Mouse (Mus musculus) MEL (cell line): ENCODE measurements around the gene Med11. TPM values are rescaled to one million over a fixed set of nuclear protein-coding genes. Genes with fewer than 3 reads are reported as not detected.
A peak's percentile ranks its signal among the peaks of the same experiment; 100 is the strongest.

Source experiments
- DNase-seq: peaks from one replicate; pipeline ENCODE4 v3.0.0; 2011; ENCODE audit warnings: low read depth, low spot score
- H3K27ac ChIP-seq: 2 replicates; pipeline ENCODE4 v1.5.1; 2012; ENCODE audit warnings: low read depth, mild to moderate bottlenecking, control low read depth, low read length, moderate library complexity; ENCODE audit not compliant: control insufficient read depth
- H3K27me3 ChIP-seq, 2 experiments: fragments of 150-350 bp in 1 of 2; sonication (generic) in 1 of 2; 2 replicates each; pipeline ENCODE4 v1.6.1; 2012; ENCODE audit warnings: low read length in 2 of 2, mild to moderate bottlenecking in 2 of 2, improper control_type of control experiment in 1 of 2, moderate library complexity in 1 of 2; ENCODE audit not compliant: insufficient read depth in 2 of 2, control insufficient read depth in 1 of 2
- H3K36me3 ChIP-seq, 2 experiments: 2 replicates each; pipeline ENCODE4 v1.6.1; 2012 to 2014; ENCODE audit warnings: low read length in 2 of 2, improper control_type of control experiment in 1 of 2, inconsistent platforms in 1 of 2, mild to moderate bottlenecking in 1 of 2; ENCODE audit not compliant: insufficient read depth in 2 of 2, control insufficient read depth in 1 of 2
- H3K4me1 ChIP-seq, 2 experiments: fragments of 150-350 bp in 1 of 2; sonication (generic) in 1 of 2; 2 replicates each; pipeline ENCODE4 v1.6.1; 2012; ENCODE audit warnings: low read length in 2 of 2, improper control_type of control experiment in 1 of 2, mild to moderate bottlenecking in 1 of 2; ENCODE audit not compliant: insufficient read depth in 2 of 2, control insufficient read depth in 1 of 2
- H3K4me3 ChIP-seq, 2 experiments: fragments of 150-350 bp in 1 of 2; sonication (generic) in 1 of 2; 2 replicates each; pipeline ENCODE4 v1.5.1; 2012; ENCODE audit warnings: low read depth in 2 of 2, low read length in 2 of 2, mild to moderate bottlenecking in 2 of 2, moderate library complexity in 2 of 2, control low read depth in 1 of 2, improper control_type of control experiment in 1 of 2; ENCODE audit not compliant: control insufficient read depth in 1 of 2, insufficient read depth in 1 of 2
- H3K79me2 ChIP-seq: 2 replicates; pipeline ENCODE4 v1.6.1; 2012; ENCODE audit warnings: mild to moderate bottlenecking, low read length, moderate library complexity; ENCODE audit not compliant: control insufficient read depth, poor library complexity, insufficient read depth
- H3K9ac ChIP-seq: 2 replicates; pipeline ENCODE4 v1.6.1; 2012; ENCODE audit warnings: low read depth, mild to moderate bottlenecking, control low read depth, low read length, moderate library complexity; ENCODE audit not compliant: control insufficient read depth, poor library complexity, severe bottlenecking
- H3K9me3 ChIP-seq: fragments of 150-350 bp; sonication (generic); replicated peaks from 2 replicates; pipeline ENCODE4 v1.6.1; 2012; ENCODE audit warnings: mild to moderate bottlenecking, low read length, improper control_type of control experiment, moderate library complexity; ENCODE audit not compliant: insufficient read depth
- BHLHE40 ChIP-seq: IDR thresholded peaks from 2 replicates; pipeline ENCODE4 v1.6.1; 2012; ENCODE audit warnings: low read depth, mild to moderate bottlenecking, inconsistent platforms, low read length, improper control_type of control experiment, borderline replicate concordance
- ELF1 ChIP-seq: IDR thresholded peaks from 2 replicates; pipeline ENCODE4 v1.6.1; 2014; ENCODE audit warnings: low read depth, mild to moderate bottlenecking, inconsistent platforms, low read length, improper control_type of control experiment, moderate library complexity
- EP300 ChIP-seq, 2 experiments: IDR thresholded peaks; 2 replicates each; pipeline ENCODE4 v1.6.1; 2011; ENCODE audit warnings: improper control_type of control experiment in 2 of 2, low read length in 2 of 2, low read depth in 1 of 2, mild to moderate bottlenecking in 1 of 2
- ETS1 ChIP-seq: IDR thresholded peaks from 2 replicates; pipeline ENCODE4 v1.6.1; 2012; ENCODE audit warnings: low read depth, mild to moderate bottlenecking, inconsistent platforms, low read length, improper control_type of control experiment, moderate library complexity
- GATA1 ChIP-seq: IDR thresholded peaks from 2 replicates; pipeline ENCODE4 v1.6.1; 2011; ENCODE audit warnings: low read depth, low read length, improper control_type of control experiment
- KAT2A ChIP-seq: conservative IDR thresholded peaks from 2 replicates; pipeline ENCODE4 v1.6.1; 2012; ENCODE audit warnings: low read depth, low read length, improper control_type of control experiment, inconsistent platforms
- MAFK ChIP-seq: IDR thresholded peaks from 2 replicates; pipeline ENCODE4 v1.6.1; 2011; ENCODE audit warnings: low read depth, mild to moderate bottlenecking, low read length, improper control_type of control experiment, borderline replicate concordance
- MAZ ChIP-seq: IDR thresholded peaks from 2 replicates; pipeline ENCODE4 v1.6.1; 2012; ENCODE audit warnings: low read depth, mild to moderate bottlenecking, inconsistent platforms, low read length, improper control_type of control experiment
- MXI1 ChIP-seq: IDR thresholded peaks from 2 replicates; pipeline ENCODE4 v1.6.1; 2011; ENCODE audit warnings: mild to moderate bottlenecking, low read depth, low read length, improper control_type of control experiment
- MYB ChIP-seq: IDR thresholded peaks from 2 replicates; pipeline ENCODE4 v1.6.1; 2011; ENCODE audit warnings: mild to moderate bottlenecking, low read depth, low read length, improper control_type of control experiment
- MYC ChIP-seq: IDR thresholded peaks from 2 replicates; pipeline ENCODE4 v1.6.1; 2011; ENCODE audit warnings: low read depth, mild to moderate bottlenecking, low read length, improper control_type of control experiment, moderate library complexity
- NELFE ChIP-seq: IDR thresholded peaks from 2 replicates; pipeline ENCODE4 v1.6.1; 2011; ENCODE audit warnings: low read depth, low read length, improper control_type of control experiment
- RCOR1 ChIP-seq: IDR thresholded peaks from 2 replicates; pipeline ENCODE4 v1.6.1; 2012; ENCODE audit warnings: low read depth, mild to moderate bottlenecking, inconsistent platforms, low read length, improper control_type of control experiment
- SIN3A ChIP-seq: IDR thresholded peaks from 2 replicates; pipeline ENCODE4 v1.6.1; 2012; ENCODE audit warnings: low read length, improper control_type of control experiment, inconsistent platforms
- TBP ChIP-seq: IDR thresholded peaks from 2 replicates; pipeline ENCODE4 v1.8.0; 2011; ENCODE audit warnings: low read depth, low read length, improper control_type of control experiment
- TCF12 ChIP-seq: IDR thresholded peaks from 2 replicates; pipeline ENCODE4 v1.6.1; 2014; ENCODE audit warnings: low read depth, mild to moderate bottlenecking, inconsistent platforms, low read length, improper control_type of control experiment, moderate library complexity
- USF1 ChIP-seq: IDR thresholded peaks from 2 replicates; pipeline ENCODE4 v1.6.1; 2014; ENCODE audit warnings: low read depth, mild to moderate bottlenecking, inconsistent platforms, low read length, improper control_type of control experiment, moderate library complexity
- ZMIZ1 ChIP-seq: IDR thresholded peaks from 2 replicates; pipeline ENCODE4 v1.6.1; 2012; ENCODE audit warnings: low read depth, mild to moderate bottlenecking, inconsistent platforms, low read length, improper control_type of control experiment, moderate library complexity
- polyA plus RNA-seq, 2 experiments: library from polyadenylated mRNA; stranded (reverse) in 1 of 2; unstranded in 1 of 2; fragments of >175 nt in 1 of 2; fragments of >200 nt in 1 of 2; gene quantifications; 2 replicates each; pipeline versions ENCODE4 v1.2.1 to v1.2.4; 2012; ENCODE audit warnings: low replicate concordance in 2 of 2, low read depth in 1 of 2; ENCODE audit not compliant: insufficient read length in 2 of 2, insufficient read depth in 1 of 2, missing spikeins in 1 of 2
- total RNA-seq: library from RNA; depleted of rRNA; stranded (reverse); fragments of 300-350 nt; gene quantifications from 2 replicates; pipeline ENCODE4 v1.2.3, GENCODE M21; 2012

The Med11 gene
- total and polyA plus RNA-seq, 3 experiments, result 40.0 to 43.0 TPM; not detected in 1

DNA sequence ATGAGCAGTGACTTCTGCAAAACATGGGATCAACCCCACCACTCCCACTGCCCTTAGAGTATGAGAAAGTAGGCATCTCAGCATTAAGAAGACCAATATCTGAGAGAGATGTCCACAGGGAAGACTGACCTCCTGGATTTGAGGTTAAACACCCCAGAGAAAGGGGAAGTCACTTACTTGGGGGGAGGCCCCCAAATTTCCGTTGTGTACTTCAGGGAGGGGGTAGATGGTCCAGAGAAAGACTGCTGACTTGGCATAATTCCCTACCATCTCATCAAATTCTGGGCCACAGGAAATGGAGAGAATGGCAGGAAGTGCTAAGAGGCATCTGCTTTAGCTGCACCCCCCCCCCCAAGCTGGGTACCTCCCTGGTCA, 18.2 kb upstream of the Med11 start:
- Histone ChIP-seq H3K9me3 (no peaks in the 10 kb centered on the region), H3K4me3 (peak overlapping the region; percentile 64 to 80), H3K4me1 (peaks cover 13 to 55% of the 10 kb centered on the region in 2 experiments), H3K79me2 (peaks cover 31% of the 10 kb centered on the region), H3K9ac (peak overlapping the region; percentile 88), H3K36me3 (peaks cover 0 to 43% of the 10 kb centered on the region in 2 experiments; a peak in 2 of 4 replicates), H3K27ac (peak overlapping the region; percentile 88), H3K27me3 (no peaks in the 10 kb centered on the region)
- no peak for DNase-seq
- TF ChIP-seq MAFK (peak; percentile 98), NELFE (no peak)

DNA sequence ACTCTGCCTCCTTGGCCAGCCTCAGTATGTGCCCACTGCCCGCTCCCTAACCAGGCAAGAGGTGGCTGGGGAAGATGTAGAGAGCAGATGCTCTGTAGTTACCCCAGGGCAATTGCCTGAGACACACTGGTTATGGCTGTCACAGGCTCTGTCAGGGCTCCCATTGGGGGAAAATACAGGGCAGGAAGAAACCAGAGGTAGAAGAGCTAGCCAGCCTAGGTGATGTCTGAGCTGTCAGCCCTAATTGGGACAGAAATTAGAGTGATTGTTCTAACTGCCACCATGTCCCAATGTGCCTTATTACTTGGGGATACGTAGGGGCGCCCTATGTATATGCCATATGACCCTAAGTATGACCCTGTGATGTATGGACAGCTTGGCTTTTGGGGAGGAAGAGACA, 17.8 kb upstream of the Med11 start:
- Histone ChIP-seq H3K9me3 (no peaks in the 10 kb centered on the region), H3K79me2 (peaks cover 31% of the 10 kb centered on the region), H3K27me3 (no peaks in the 10 kb centered on the region), H3K9ac (peak overlapping the region; percentile 88), H3K4me3 (peak overlapping the region; percentile 64 to 80; a peak in 3 of 4 replicates), H3K27ac (peak overlapping the region; percentile 88), H3K4me1 (peaks cover 13 to 55% of the 10 kb centered on the region in 2 experiments), H3K36me3 (peaks cover 0 to 46% of the 10 kb centered on the region in 2 experiments; a peak in 2 of 4 replicates)
- TF ChIP-seq ETS1, result no peak
- no peak for TF ChIP-seq MAZ
- TF ChIP-seq KAT2A, result no peak
- no peak for TF ChIP-seq SIN3A
- no peak for DNase-seq

DNA sequence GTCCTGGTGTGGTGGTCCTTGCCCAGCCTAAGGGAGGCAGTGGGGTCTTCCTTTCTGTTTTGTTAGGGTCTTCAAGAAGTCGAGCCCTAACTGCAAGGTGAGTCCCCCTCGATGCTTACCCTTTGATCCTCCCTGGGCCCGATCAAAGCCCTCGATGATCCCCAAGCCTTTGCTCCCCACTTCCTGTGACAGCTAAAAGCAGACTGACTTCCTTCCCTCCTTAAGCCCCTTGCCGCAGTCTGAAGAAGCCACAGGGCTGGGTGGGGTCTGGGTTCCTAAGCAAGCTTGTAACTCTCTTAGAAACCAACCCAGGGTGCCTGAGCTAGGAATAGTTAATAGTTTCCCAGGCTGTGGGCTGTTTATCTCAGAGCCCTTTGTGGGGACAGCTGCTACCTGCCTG, 16.2 kb upstream of the Med11 start:
- no peaks in the 10 kb centered on the region for H3K9me3 ChIP-seq
- no peak for DNase-seq
- peak overlapping the region; percentile 11 for H3K9ac ChIP-seq
- H3K27ac ChIP-seq, result peak overlapping the region; percentile 17; the same call in 1 of the 2 replicates
- peaks cover 31% of the 10 kb centered on the region for H3K79me2 ChIP-seq
- peaks cover 13 to 59% of the 10 kb centered on the region in 2 experiments for H3K4me1 ChIP-seq
- no peaks in the 10 kb centered on the region for H3K27me3 ChIP-seq
- H3K4me3 ChIP-seq, result no peak overlapping the region
- TF ChIP-seq TBP (no peak), SIN3A (peak; percentile 28; the same call in 1 of the 2 replicates)
- peaks cover 2 to 48% of the 10 kb centered on the region in 2 experiments; a peak in 3 of 4 replicates for H3K36me3 ChIP-seq

DNA sequence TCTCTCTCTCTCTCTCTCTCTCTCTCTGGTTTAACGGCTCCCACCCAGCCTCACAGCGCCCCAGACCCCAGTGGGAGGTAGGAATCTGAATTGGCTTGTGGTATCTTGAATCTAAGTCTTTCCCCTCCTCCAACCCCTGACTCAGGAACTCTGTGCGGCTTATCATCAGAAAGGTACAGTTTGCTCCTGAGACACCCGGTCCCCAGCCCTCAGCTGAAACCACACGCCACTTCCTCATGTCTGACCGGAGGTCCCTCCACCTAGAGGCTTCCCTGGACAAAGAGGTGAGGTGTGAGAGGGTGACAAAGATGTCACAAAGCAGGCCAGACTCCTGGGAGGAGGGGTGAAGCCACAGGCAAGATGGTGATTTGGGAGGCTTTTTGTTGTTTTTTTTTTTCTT, 14.3 kb upstream of the Med11 start:
- Histone ChIP-seq H3K4me3 (no peak overlapping the region), H3K9ac (no peak overlapping the region; the same call in 1 of the 2 replicates), H3K9me3 (no peaks in the 10 kb centered on the region), H3K4me1 (peaks cover 13 to 53% of the 10 kb centered on the region in 2 experiments), H3K79me2 (peaks cover 31% of the 10 kb centered on the region), H3K27ac (peak overlapping the region; percentile 64), H3K36me3 (peaks cover 2 to 48% of the 10 kb centered on the region in 2 experiments; a peak in 3 of 4 replicates), H3K27me3 (no peaks in the 10 kb centered on the region)
- peak; percentile 68 for DNase-seq
- TF ChIP-seq TBP (no peak), RCOR1 (peak; percentile 90), SIN3A (peak; percentile 64), MXI1 (peak; percentile 48; the same call in 1 of the 2 replicates), BHLHE40 (0 out of 2 replicates have a peak, but pooled peaks have one; percentile 40), TCF12 (peak; percentile 72), EP300 (IDR thresholded peaks at IDR 0.05; ENCODE audit: low read depth in 1 of 2, low read length in 2 of 2) (peak; percentile 80 to 82), ZMIZ1 (no peak), ETS1 (peak; percentile 91), MAFK (peak; percentile 63; the same call in 1 of the 2 replicates), GATA1 (peak; percentile 69), USF1 (no peak), MYB (0 out of 2 replicates have a peak, but pooled peaks have one; percentile 27), ELF1 (peak; percentile 58; the same call in 1 of the 2 replicates), MAZ (peak; percentile 68; the same call in 1 of the 2 replicates), MYC (no peak)
